Mouse (Mus musculus) monocyte, adult 2 months (primary cell): ENCODE data around the gene 1500015O10Rik.

Source experiments
- DNase-seq, 2 experiments: peaks; one replicate each; pipeline ENCODE4 v3.0.0; 2022; ENCODE audit warnings: low spot score in 2 of 2, low read depth in 1 of 2

Gene 1500015O10Rik

DNA sequence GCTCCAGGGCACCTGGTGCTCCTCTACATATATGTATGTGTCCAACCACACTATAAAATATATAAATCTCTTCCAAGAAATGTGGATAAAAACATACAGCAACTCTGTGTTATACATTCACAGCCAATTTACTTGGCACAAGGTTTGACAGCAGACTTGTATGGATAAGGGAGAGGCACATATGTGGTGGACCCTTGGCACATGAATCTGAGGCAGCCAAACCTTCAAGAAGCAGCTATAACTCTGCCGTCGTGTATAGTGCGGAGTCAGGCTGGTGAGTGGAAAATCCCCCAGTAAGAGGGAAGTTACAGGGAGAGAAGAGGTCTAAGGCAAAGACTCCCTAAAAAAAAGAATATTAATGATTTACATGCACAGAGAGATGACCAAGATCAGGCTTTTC is 42.3 kb downstream of the 1500015O10Rik start:
- DNase-seq: no peak

DNA sequence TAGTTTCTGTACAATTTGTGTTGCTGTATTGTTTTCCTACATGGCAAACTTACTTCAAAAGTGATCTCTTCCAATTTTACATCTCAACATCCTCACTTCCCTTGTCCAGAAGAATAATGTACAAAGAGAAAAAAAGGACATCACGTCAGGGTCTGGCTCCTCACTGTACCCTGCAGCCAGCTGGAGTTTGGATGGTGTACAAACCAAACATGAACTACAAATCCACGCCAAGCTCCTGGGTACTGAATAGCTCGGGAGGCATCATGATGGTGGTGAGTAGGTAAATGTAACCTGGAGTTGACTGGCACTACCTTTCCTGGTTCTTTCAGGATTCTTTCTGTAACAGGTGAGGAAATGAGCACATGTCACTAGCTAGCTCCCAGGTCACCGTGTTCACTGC is 43.7 kb downstream of the 1500015O10Rik start:
- DNase-seq: no peak

DNA sequence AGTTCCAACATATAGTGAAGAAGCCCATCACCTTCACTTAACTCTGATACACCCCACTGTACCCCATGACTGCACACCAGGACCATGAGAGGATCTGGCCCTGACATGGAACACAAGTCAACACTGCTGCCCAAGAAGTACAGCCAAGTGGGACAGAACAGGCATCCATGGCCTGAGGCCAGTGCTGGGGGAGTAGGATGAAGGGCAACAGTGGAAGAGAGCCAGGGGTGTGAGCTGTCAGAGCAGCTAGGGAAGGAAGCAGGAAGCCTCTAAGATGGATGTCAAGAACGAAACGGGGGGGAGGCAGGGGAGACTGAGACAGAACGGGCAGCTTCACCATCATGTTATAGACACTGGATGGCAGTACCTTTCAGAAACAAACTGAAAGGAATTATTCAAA is 45.7 kb downstream of the 1500015O10Rik start:
- DNase-seq: no peak

DNA sequence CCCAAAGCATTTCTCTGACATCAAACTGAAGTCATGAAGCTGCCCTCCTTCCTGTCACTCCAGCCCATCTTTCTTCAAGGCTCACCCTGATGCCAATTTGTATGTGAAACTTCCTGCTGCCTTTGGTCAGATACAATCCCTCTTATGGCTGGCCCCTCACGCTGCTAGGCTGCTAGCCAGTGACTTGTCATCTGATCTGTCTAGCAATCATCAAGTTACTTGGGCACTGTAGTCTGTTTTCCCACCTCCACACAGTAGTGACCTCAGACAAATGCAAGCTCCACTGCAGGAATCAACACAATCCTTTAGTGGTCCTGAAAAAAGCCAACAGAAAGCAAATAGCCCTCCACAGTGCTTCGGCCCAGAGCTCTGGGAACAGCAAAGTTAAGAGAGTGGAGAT is 50.8 kb downstream of the 1500015O10Rik start:
- no peak for DNase-seq

DNA sequence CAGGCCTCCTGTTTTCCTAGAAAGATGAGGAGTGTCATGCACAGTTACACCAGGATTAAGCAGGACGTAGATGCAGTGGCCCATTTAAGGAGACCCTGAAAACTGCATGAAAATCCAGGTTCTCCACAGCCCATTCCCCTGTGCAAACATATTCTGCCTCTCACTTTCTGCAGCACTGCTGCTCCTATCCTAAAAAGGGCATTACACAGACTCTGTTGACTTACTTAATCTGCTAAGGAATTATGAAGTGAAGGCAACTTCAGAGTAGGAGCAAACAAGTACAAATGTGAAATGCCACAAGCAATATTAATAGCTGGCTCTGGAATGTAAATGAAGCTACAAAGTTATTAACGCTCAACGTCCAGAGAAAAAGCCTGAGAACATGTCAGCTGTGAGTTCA is 51.3 kb downstream of the 1500015O10Rik start:
- DNase-seq: no peak

DNA sequence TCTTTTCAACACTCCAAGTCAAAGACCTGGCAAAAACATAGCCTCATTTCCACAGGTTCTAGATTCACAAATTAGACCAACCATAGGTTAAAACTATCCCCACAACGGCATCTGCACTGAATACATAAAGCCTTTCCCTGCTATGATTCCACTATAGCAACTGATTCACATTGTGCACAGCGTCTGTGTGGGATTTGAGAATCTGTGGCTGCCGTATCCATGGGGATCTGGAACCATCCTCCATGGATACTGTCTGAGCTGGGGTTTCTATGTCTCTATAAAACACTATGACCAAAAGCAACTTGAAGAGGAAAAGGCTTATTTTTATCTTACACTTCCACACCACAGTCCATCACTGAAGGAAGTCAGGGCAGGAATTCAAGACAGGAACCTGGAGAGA is 52.3 kb downstream of the 1500015O10Rik start:
- DNase-seq: no peak

DNA sequence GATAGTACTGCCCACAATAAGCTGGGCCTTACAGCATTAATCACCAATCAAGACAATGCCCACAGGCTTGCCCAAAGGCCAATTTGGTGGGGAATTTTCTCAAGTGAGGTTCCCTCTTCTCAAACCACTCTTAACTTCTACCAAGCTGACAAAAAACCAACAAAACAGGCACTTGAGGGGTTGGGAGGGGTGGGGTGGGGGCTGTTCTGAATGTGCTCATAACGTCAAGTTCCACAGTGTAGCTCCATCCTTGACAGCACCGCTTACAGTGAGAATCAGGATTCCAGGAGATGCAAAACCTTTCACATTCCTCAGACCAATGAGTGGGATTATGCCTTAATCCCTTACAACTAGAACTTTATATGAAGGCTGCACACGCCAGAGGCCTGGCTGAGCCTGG is 52.8 kb downstream of the 1500015O10Rik start:
- DNase-seq: no peak

DNA sequence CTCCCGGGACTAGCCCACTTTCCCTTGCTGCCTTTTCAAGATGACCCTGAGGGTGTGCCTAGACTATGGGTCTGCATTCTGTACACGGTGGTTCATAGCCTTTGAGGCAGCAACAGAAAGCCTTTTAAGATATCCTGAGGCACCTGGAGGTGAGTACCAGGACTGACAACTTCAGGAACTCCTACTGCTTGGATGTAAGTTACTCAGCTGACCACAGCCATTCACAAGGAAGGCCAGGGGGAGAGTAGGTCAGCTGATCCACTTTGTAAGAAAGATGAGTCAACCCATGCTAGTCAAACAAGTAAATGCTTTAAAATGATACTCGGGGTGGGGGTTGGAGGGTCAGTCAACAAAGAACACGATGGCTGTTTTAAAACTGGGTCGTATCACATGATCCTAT is 54.9 kb downstream of the 1500015O10Rik start:
- DNase-seq: no peak

DNA sequence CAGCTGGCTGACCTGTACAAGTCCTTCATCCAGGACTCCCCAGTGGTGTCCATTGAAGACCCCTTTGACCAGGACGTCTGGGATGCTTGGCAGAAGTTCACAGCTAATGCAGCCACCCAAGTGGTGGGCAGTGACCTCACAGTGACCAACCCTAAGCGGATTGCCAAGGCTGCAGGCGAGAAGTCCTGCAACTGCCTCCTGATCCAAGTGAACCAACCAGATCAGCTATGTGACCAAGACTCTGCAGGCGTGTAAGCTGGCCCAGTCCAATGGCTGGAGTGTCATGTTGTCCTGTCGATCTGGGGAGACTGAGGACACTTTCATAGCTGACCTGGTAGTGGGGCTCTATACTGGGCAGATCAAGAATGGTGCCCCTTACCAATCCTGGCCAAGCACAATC is 56.3 kb downstream of the 1500015O10Rik start:
- DNase-seq: no peak

DNA sequence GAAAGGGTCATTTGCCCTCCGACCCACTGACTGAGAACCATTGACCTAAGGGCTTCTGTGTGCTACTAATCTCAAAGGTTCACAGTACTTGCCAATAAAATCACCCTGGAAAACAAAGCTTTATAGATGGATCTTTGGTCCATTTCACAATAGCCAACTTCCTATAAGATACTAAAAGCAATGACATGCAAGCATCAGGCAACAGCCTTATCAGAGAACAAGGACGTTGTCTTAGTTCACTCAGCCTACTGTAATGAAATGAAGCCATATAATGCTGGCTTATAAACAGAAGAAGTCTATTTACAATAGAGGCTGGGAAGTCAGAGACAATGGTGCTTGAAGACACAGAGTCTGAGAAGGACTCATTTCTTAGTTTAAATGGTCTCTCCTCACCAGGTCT is 59.4 kb downstream of the 1500015O10Rik start:
- no peak for DNase-seq
